Mouse (Mus musculus) kidney, embryonic 14.5 days (tissue): Measurements from ENCODE around the gene Olfr635. TPM values are rescaled to one million over a fixed set of nuclear protein-coding genes. Genes with fewer than 3 reads are reported as not detected.

Experiments used
- ATAC-seq: fragments of 200-750 bp; cut with Nextera tagmentation; 2 replicates; pipeline ENCODE4 v1.8.0; 2017; ENCODE audit warnings: moderate number of reproducible peaks, mild to moderate bottlenecking, moderate TSS enrichment, moderate library complexity; ENCODE audit not compliant: low FRiP score, low TSS enrichment
- H3K27ac ChIP-seq: fragments of 300-500 bp; sonication (generic); 2 replicates; pipeline ENCODE4 v1.5.1; 2014; ENCODE audit warnings: low read depth, mild to moderate bottlenecking, low read length, moderate library complexity, mixed read lengths
- H3K27me3 ChIP-seq: fragments of 300-500 bp; sonication (generic); 2 replicates; pipeline ENCODE4 v1.6.1; 2014; ENCODE audit warnings: mild to moderate bottlenecking, low read length; ENCODE audit not compliant: control insufficient read depth, insufficient read depth
- H3K36me3 ChIP-seq: fragments of 300-500 bp; sonication (generic); 2 replicates; pipeline ENCODE4 v1.6.1; 2014; ENCODE audit warnings: low read length, mixed read lengths; ENCODE audit not compliant: control insufficient read depth, insufficient read depth
- H3K4me1 ChIP-seq: fragments of 300-500 bp; sonication (generic); 2 replicates; pipeline ENCODE4 v1.6.1; 2014; ENCODE audit warnings: low read length, mixed read lengths; ENCODE audit not compliant: control insufficient read depth, insufficient read depth
- H3K4me2 ChIP-seq: fragments of 300-500 bp; sonication (generic); replicated peaks from 2 replicates; pipeline ENCODE4 v1.6.1; 2014; ENCODE audit warnings: low read depth, mild to moderate bottlenecking, low read length
- H3K4me3 ChIP-seq: fragments of 300-500 bp; sonication (generic); 2 replicates; pipeline ENCODE4 v1.5.1; 2014; ENCODE audit warnings: mild to moderate bottlenecking, low read length
- H3K9ac ChIP-seq: fragments of 300-500 bp; sonication (generic); 2 replicates; pipeline ENCODE4 v1.6.1; 2014; ENCODE audit warnings: low read depth, mild to moderate bottlenecking, low read length, moderate library complexity
- H3K9me3 ChIP-seq: fragments of 300-500 bp; sonication (generic); 2 replicates; pipeline ENCODE4 v1.6.1; 2016; ENCODE audit warnings: low read length; ENCODE audit not compliant: control insufficient read depth
- WGBS: fragments of 180-500 bp; shearing (Covaris S2); extraction: QIAGEN DNeasy Blood & Tissue Kit; methylation state at CpG from one replicate; pipeline ENCODE4 v1.1.7; 2014; 5-methylcytosine and 5-hydroxymethylcytosine counted together
- polyA plus RNA-seq: library from polyadenylated mRNA; unstranded; fragments of >200 nt; fragmentation: Nextera tagmentation; extraction: Ambion mirVana; gene quantifications from 2 replicates; pipeline ENCODE4 v1.2.1, GENCODE M21; 2014

Olfr635 gene
- polyA plus RNA-seq, 1 experiment from 2014 or later = 0.03 TPM

- H3K4me3 ChIP-seq = no peak within 1 kb of the TSS
- no peaks in the 10 kb centered on the region for H3K36me3 ChIP-seq
- H3K9ac ChIP-seq = no peak within 1 kb of the TSS
- no peak within 1 kb of the TSS for H3K4me2 ChIP-seq
- no peak within 1 kb of the TSS for H3K27ac ChIP-seq
- H3K27me3 ChIP-seq = no peaks in the 10 kb centered on the region
- H3K9me3 ChIP-seq = no peaks in the 10 kb centered on the region
- ATAC-seq = no peak
- no peaks in the 10 kb centered on the region for H3K4me1 ChIP-seq
Measured at GRCm38 (mm10) chr7:104017203-104017602, 46.3 kb downstream of the Olfr635 start, which contains the start of gene Olfr639. Gene Olfr639, minus strand, starts transcription at chr7:104017303.

- H3K27me3 ChIP-seq = no peaks in the 10 kb centered on the region
- no peaks in the 10 kb centered on the region for H3K36me3 ChIP-seq
- no peak overlapping the region for H3K4me2 ChIP-seq
- 84% methylated on average over 1 of the region's 1 CpGs for WGBS
- no peak overlapping the region for H3K9ac ChIP-seq
- no peaks in the 10 kb centered on the region for H3K4me1 ChIP-seq
- no peak overlapping the region for H3K4me3 ChIP-seq
- no peaks in the 10 kb centered on the region for H3K9me3 ChIP-seq
- ATAC-seq = no peak
- H3K27ac ChIP-seq = no peak overlapping the region
Measured at GRCm38 (mm10) chr7:104018953-104019352, 48.0 kb downstream of the Olfr635 start.

GRCm38 (mm10) chr7:104021651-104022050, 50.7 kb downstream of the Olfr635 start:
- Histone ChIP-seq H3K9ac (no peak overlapping the region), H3K27me3 (no peaks in the 10 kb centered on the region), H3K36me3 (no peaks in the 10 kb centered on the region), H3K4me1 (no peaks in the 10 kb centered on the region), H3K9me3 (no peaks in the 10 kb centered on the region), H3K27ac (no peak overlapping the region), H3K4me3 (no peak overlapping the region), H3K4me2 (no peak overlapping the region)
- WGBS = 93% methylated on average over 6 of the region's 6 CpGs
- no peak for ATAC-seq

GRCm38 (mm10) chr7:104025473-104025872, 54.5 kb downstream of the Olfr635 start, which contains the start of gene Olfr640:
Gene Olfr640, minus strand, starts transcription at chr7:104025573.
- no peaks in the 10 kb centered on the region for H3K9me3 ChIP-seq
- ATAC-seq = no peak
- H3K4me2 ChIP-seq = no peak within 1 kb of the TSS
- H3K36me3 ChIP-seq = no peaks in the 10 kb centered on the region
- H3K4me3 ChIP-seq = no peak within 1 kb of the TSS
- H3K27ac ChIP-seq = no peak within 1 kb of the TSS
- 76% methylated on average over 6 of the region's 6 CpGs for WGBS
- H3K27me3 ChIP-seq = no peaks in the 10 kb centered on the region
- no peaks in the 10 kb centered on the region for H3K4me1 ChIP-seq
- no peak within 1 kb of the TSS for H3K9ac ChIP-seq

- WGBS = 79% methylated on average over 3 of the region's 3 CpGs
- H3K4me3 ChIP-seq = no peak overlapping the region
- no peaks in the 10 kb centered on the region for H3K36me3 ChIP-seq
- no peak for ATAC-seq
- H3K27me3 ChIP-seq = no peaks in the 10 kb centered on the region
- no peak overlapping the region for H3K4me2 ChIP-seq
- H3K27ac ChIP-seq = no peak overlapping the region
- no peaks in the 10 kb centered on the region for H3K9me3 ChIP-seq
- no peak overlapping the region for H3K9ac ChIP-seq
- no peaks in the 10 kb centered on the region for H3K4me1 ChIP-seq
Measured at GRCm38 (mm10) chr7:104026978-104027377, 56.0 kb downstream of the Olfr635 start.

- Histone ChIP-seq H3K27ac (no peak within 1 kb of the TSS), H3K9ac (no peak within 1 kb of the TSS), H3K9me3 (no peaks in the 10 kb centered on the region), H3K36me3 (no peaks in the 10 kb centered on the region), H3K27me3 (no peaks in the 10 kb centered on the region), H3K4me1 (no peaks in the 10 kb centered on the region), H3K4me3 (no peak within 1 kb of the TSS), H3K4me2 (no peak within 1 kb of the TSS)
- 73% methylated on average over 1 of the region's 1 CpGs for WGBS
- ATAC-seq = no peak
Measured at GRCm38 (mm10) chr7:104035145-104035544, 64.2 kb downstream of the Olfr635 start, which contains the start of gene Olfr641. Gene Olfr641, plus strand, starts transcription at chr7:104035445.

Other genes with a start within 250 kb of the Olfr635 start
- not detected in 2 replicates for gene Olfr628, start 240.8 kb upstream of the Olfr635 start, polyA plus RNA-seq
- not detected in 2 replicates for gene Olfr629, start 226.2 kb upstream of the Olfr635 start, polyA plus RNA-seq
- not detected in 2 replicates for gene Olfr630, start 213.8 kb upstream of the Olfr635 start, polyA plus RNA-seq
- not detected in 2 replicates for gene Olfr69, start 199.6 kb upstream of the Olfr635 start, polyA plus RNA-seq
- gene Olfr68, start 191.5 kb upstream of the Olfr635 start, polyA plus RNA-seq = not detected in 2 replicates
- gene Olfr67, start 179.3 kb upstream of the Olfr635 start, polyA plus RNA-seq = not detected in 2 replicates
- 1,529 and 1,788 TPM in 2 replicates for gene Hbb-bt, start 157.2 kb upstream of the Olfr635 start, polyA plus RNA-seq
- 3,842 and 4,307 TPM in 2 replicates for gene Hbb-bs, start 143.1 kb upstream of the Olfr635 start, polyA plus RNA-seq
- not detected in 2 replicates for gene Hbb-bh2, start 130.6 kb upstream of the Olfr635 start, polyA plus RNA-seq
- gene Hbb-bh1, start 128.0 kb upstream of the Olfr635 start, polyA plus RNA-seq = 2.8 and 6.5 TPM in 2 replicates
- 578 and 855 TPM in 2 replicates for gene Hbb-y, start 117.9 kb upstream of the Olfr635 start, polyA plus RNA-seq
- gene Olfr66, start 84.9 kb upstream of the Olfr635 start, polyA plus RNA-seq = not detected in 2 replicates
- gene Olfr64, start 76.7 kb upstream of the Olfr635 start, polyA plus RNA-seq = not detected in 2 replicates
- gene Olfr65, start 67.7 kb upstream of the Olfr635 start, polyA plus RNA-seq = not detected in 2 replicates
- gene Olfr631, start 42.3 kb upstream of the Olfr635 start, polyA plus RNA-seq = not detected in 2 replicates
- gene Olfr632, start 36.8 kb upstream of the Olfr635 start, polyA plus RNA-seq = not detected in 2 replicates
- not detected in 2 replicates for gene Olfr633, start 26.7 kb upstream of the Olfr635 start, polyA plus RNA-seq
- gene Olfr638, start 27.6 kb downstream of the Olfr635 start, polyA plus RNA-seq = not detected in 2 replicates
- gene Olfr639, start 46.2 kb downstream of the Olfr635 start, polyA plus RNA-seq = 0.03 TPM in 1 of 2 replicates, not detected in the other
- gene Olfr640, start 54.4 kb downstream of the Olfr635 start, polyA plus RNA-seq = not detected in 2 replicates
- not detected in 2 replicates for gene Olfr641, start 64.3 kb downstream of the Olfr635 start, polyA plus RNA-seq
- gene Olfr642, start 81.5 kb downstream of the Olfr635 start, polyA plus RNA-seq = not detected in 2 replicates
- not detected in 2 replicates for gene 4930516K23Rik, start 90.3 kb downstream of the Olfr635 start, polyA plus RNA-seq
- not detected in 2 replicates for gene Olfr644, start 100.7 kb downstream of the Olfr635 start, polyA plus RNA-seq
- not detected in 2 replicates for gene Olfr645, start 114.3 kb downstream of the Olfr635 start, polyA plus RNA-seq
- gene Olfr646, start 133.7 kb downstream of the Olfr635 start, polyA plus RNA-seq = not detected in 2 replicates
- gene Ubqln5, start 158.7 kb downstream of the Olfr635 start, polyA plus RNA-seq = not detected in 2 replicates
- not detected in 2 replicates for gene Olfr643, start 166.3 kb downstream of the Olfr635 start, polyA plus RNA-seq
- gene Ubqln3, start 172.1 kb downstream of the Olfr635 start, polyA plus RNA-seq = not detected in 2 replicates
- not detected in 2 replicates for gene Ubqlnl, start 179.4 kb downstream of the Olfr635 start, polyA plus RNA-seq
- not detected in 2 replicates for gene Olfm5, start 193.7 kb downstream of the Olfr635 start, polyA plus RNA-seq
- gene Olfr648, start 212.2 kb downstream of the Olfr635 start, polyA plus RNA-seq = 0.12 and 0.14 TPM in 2 replicates
- not detected in 2 replicates for gene Olfr649, start 224.8 kb downstream of the Olfr635 start, polyA plus RNA-seq
- gene Trim6, start 247.6 kb downstream of the Olfr635 start, polyA plus RNA-seq = 1.3 and 2.5 TPM in 2 replicates